Mouse (Mus musculus): Measurements from ENCODE around the gene Lrrc8a.
A peak's percentile ranks its signal among the peaks of the same experiment; 100 is the strongest.

Gene Lrrc8a

GRCm38 (mm10) chr2:30237199-30237880 lies at the start of gene Lrrc8a:
TSS of gene Lrrc8a (plus strand) at chr2:30237715.
- peak; percentile 98 to 99 for DNase-seq (ENCODE audit: low spot score in 2 of 2)

- DNase-seq (ENCODE audit: low spot score in 2 of 2) = no peak
These were observed 45.5 kb upstream of the Lrrc8a start for GRCm38 (mm10) chr2:30191790-30192580.

- DNase-seq (ENCODE audit: low spot score in 2 of 2) = no peak
These were observed 42.9 kb upstream of the Lrrc8a start for GRCm38 (mm10) chr2:30194656-30195055.

DNA sequence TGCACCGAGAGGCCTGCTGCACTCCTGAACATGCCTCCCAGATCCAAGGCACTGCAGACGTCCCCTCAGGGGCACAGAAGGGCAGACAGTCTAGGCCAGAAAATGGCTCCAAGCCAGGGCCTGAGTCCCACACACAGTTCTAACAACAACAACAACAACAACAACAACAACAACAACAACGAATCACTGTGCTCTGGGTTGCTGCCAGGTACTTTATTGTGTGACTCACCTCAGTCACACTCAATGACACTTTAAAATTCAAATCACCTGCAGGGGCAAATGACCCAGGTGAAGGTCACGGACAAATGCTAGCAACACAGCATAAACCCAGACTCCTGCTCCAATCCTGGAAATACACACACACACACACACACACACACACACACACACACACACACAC lies 39.5 kb upstream of the Lrrc8a start:
- no peak for DNase-seq (ENCODE audit: low spot score in 2 of 2)

DNA sequence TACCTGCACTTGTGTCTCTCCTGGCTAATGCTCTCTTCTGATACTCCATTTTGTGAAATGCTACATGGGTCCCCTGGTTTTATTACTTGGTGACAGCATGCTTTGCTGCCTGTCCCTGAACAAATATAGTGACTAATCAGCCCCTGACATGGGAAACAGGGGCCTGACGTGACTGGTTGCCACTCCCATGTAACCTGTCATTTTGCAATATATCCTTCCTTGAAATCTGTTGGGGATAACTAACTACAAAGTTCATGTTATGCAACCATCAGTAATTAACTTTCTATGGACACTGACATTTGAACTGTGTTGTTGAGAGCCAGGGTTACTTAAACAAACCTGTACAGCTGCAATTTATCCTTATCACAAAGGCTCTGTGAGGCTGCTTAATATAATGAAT lies 37.5 kb upstream of the Lrrc8a start:
- no peak for DNase-seq (ENCODE audit: low spot score in 2 of 2)

GRCm38 (mm10) chr2:30200388-30200925 lies 37.1 kb upstream of the Lrrc8a start:
- DNase-seq (ENCODE audit: low spot score in 2 of 2) = no peak

- DNase-seq (ENCODE audit: low spot score in 2 of 2) = no peak
These were observed 34.1 kb upstream of the Lrrc8a start for GRCm38 (mm10) chr2:30203439-30203838.

- DNase-seq (ENCODE audit: low spot score in 2 of 2) = no peak
These were observed 32.3 kb upstream of the Lrrc8a start for GRCm38 (mm10) chr2:30205255-30205628.

DNA sequence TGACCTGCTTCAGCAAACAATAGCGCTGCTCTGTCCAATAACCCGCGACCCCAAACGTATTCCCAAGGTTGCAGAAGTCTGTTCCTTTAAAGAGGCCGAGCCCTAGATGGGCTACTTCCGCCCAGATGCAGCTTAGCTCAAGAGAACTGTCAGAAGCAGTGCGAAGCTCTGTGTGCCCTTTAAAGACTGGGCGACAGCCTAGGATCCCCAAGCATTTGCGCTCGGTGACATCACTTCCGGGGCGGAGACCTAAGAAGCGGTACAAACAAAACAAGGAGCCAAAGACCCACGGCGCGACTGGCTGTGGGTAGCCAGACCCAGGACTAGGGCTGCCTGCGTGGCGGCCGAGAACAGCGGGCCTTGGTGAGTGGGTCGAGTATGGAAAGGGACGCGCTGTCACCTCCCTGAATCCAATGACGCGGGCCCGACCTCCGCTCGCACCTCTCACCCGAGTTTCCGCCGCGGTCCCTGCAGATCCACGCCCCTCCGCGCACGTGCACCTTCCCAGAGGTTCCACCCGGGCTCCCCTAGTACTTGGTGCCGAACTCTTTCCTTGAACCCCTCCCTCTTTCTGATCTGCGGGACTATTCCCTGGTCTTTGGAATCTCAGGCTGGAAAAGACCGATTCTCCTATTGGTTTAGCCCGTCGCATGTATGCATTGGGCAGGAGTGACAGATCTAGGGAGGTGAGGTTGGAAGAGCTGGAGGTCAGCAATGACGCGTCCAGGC lies 31.7 kb upstream of the Lrrc8a start, which contains the start of gene Kyat1:
Kyat1 (minus strand) TSS at position 219 of the 729 bp plus-strand sequence.
- peak; percentile 88 to 89 for DNase-seq (ENCODE audit: low spot score in 2 of 2)

DNA sequence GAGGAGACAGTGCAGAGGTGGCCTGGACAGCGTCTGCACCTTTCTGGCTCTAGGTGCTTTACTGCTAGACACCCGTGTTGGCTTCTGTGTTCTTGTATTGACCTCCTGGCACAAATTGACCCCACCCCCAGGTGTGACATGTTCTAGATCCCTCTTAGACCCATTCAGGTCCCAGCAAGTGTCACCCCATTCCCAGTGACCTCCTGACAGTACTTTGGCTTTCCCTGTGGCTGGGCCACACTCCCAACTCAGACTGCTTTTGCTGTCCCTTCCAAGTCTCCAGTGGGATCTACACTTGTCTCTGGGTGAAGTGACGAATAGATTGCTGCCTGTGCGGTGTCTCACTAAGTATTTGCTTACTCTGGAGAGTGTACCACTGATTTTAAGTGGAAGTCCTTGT lies 30.1 kb upstream of the Lrrc8a start:
- no peak for DNase-seq (ENCODE audit: low spot score in 2 of 2)

DNA sequence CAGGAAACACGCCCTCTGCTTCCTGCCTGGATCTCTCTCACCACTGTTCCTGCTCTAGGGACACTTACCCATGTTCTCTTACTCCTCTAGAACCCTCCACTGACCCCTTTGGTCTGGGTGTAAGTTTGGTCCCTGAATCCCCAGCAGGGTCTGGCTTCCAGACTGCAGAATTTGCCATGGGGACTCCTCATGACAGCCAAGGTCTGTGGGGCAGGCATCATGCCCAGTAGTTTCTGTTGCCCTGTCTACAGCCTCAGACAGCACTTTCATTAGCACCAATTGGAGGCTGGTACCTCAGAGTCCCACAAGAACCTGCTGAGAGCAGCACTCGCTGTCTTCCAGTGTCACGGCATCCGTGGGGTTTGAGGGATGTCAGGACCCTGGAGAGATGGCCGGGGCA lies 29.6 kb upstream of the Lrrc8a start:
- no peak for DNase-seq (ENCODE audit: low spot score in 2 of 2)

GRCm38 (mm10) chr2:30211408-30212168 lies 25.9 kb upstream of the Lrrc8a start:
- DNase-seq (ENCODE audit: low spot score in 2 of 2) = no peak

DNA sequence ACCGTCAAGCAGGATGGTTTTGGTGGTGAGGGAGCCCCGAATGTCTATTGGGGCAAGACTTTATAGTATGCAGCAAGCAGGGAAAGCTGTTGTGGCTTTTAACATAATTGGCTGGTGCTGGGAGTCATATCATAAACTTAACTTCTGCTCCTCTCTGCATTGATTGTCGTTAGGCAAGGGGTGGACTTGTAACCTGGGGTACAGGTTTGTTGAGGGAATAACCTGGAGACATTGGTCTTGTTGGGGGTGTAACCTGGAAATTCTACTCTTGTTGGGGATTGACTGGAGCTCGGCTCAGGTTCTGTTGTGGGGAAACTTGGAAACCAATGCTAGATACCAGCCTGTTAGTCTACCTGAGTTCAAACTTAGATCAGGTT lies 25.4 kb upstream of the Lrrc8a start:
- DNase-seq (ENCODE audit: low spot score in 2 of 2) = no peak

DNA sequence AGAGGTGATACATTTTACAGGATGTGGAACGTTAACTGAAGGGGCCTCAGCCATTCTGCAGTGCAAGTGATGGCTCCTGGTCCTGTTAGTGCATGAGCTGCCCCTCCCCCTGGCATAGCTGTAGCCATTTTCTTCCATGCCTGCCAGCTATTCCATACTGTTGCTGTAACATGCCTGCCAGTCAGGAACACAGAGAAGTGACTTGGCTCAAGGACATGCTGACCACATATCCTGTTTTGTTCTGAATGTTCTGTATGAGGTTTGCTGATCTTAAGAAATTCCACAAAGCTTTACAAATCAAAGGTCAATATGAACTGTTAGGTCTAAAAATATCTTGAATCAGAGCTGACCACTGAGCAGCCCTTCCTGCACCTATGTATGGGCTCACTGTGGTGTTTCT lies 24.6 kb upstream of the Lrrc8a start:
- DNase-seq (ENCODE audit: low spot score in 2 of 2) = no peak

DNA sequence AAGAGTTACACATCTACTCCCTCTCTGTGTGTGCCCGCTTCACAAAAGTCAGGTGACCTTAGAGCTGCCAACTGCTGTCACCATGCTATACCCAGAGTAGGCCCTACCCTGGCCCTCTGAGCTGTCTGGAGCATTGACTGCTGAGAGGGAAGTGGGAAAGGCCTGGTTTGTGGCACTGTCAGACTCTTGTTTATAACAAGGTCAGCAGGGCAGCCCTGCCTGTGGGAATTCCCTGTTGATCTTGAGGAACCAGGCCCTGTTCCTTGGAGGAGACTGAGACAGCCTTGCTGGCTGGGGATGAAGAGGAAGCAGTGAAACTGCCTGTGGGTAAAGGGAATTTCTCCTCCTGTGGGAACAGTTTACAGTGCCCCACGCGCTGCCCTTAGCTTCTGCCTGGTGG lies 22.8 kb upstream of the Lrrc8a start:
- DNase-seq (ENCODE audit: low spot score in 2 of 2) = no peak

DNA sequence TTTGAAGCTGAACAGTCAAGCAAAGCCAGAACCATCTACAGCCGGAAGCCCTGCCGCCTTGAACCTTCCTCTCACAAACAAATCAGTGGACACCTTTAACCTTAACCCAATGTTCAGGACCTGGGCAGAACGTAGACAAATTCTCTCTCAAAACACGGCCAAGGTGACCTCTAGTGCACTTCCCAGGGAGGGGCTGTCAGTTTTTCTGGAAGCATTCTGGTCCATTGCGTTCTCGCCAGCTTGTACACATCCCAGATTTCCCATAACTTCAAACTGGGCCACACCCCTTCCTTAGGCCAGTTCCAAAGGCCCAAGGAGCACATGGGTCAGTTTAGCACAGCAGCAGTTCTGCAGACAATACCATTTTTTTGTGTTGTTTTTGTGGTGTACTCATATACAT lies 22.0 kb upstream of the Lrrc8a start:
- no peak for DNase-seq (ENCODE audit: low spot score in 2 of 2)

GRCm38 (mm10) chr2:30216293-30216692 lies 21.2 kb upstream of the Lrrc8a start:
- no peak for DNase-seq (ENCODE audit: low spot score in 2 of 2)

DNA sequence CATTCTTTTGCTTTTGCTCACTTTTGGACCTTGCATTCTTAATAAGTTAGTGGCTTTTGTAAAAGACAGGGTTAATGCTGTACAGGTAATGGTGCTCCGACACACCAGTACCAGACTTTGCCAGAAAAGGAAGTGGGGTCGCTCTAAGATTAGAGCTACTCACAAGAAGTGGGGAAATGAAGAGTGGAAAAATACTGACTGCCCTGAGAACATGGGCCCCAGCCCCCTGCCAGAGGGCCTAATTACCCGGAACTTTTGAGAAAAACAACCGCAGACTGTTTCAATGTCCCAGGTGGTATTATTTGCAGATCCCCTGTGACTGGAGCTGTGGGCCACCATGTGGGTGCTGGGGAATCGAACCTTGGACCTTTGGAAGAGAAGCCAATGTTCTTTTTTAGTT lies 1.9 kb upstream of the Lrrc8a start:
- DNase-seq (ENCODE audit: low spot score in 2 of 2) = no peak

DNA sequence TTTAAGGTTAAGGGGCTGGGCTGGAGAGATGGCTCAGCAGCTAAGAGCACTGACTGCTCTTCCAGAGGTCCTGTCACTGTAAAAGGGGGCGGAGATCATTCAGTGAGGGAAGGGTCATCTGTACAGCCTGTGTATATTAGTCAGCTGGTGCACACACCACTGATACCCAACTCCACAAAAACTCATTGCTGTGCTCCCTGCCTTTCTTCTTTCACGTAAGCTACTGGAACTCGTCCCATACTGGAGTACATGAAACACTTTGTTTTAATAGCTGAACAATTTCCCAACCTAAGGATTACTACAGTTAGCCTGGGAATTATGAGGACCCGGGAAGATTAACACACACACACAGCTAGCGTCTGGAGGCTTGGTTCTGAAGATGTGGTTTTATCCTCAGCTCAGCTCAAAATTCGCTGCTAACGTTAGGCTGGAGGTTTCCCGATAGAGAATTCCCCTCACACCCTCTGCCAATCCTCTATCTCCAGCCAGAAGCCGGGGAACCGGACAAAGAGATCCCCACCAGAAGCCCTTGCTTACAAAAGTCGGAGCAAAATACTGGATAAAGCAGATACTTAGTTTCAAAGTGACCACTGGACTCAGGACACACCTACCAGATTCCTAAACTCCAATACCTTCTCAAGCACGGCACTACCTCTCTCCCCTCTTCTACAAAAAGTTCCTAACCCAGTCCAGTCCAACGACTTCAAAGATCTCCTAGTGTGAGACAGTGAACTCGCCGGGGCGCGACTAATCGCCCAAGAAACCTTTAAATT lies 903 bp upstream of the Lrrc8a start:
- DNase-seq (ENCODE audit: low spot score in 2 of 2) = no peak

- DNase-seq (ENCODE audit: low spot score in 2 of 2) = peak; percentile 34 to 59
These were observed 366 bp downstream of the Lrrc8a start for GRCm38 (mm10) chr2:30237881-30238280.

DNA sequence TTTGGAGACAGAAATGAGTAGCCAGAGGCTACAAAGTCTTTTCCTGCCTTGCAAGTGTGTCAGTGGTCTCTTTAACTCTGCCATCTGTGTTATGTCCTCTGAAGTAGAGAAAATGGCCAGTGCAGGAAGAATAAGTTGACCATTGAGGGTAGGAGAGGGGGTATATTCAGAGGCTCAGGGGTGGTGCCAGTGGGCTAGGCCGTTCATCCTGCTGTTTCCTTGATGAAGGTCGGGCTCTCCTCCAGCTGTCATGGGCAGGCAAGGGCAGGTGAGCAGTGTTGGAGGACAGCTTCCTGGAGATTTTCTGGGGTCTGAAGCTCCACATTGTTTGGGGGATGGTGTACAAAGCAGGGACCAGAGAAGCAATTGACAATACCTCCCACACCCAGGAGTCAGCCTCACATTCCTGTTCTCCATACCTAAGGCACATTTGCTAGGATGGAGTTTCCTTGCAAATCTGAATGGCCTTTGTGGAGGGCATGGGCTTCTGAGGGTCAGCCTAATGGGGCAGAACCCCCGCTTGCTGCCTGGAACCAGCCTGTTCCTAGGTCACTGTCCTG lies 1.5 kb downstream of the Lrrc8a start:
- DNase-seq (ENCODE audit: low spot score in 2 of 2) = no peak

All from frontal cortex, postnatal 14 days (tissue).